Mouse (Mus musculus): ENCODE measurements around the gene Ccm2. TPM values are rescaled to one million over a fixed set of nuclear protein-coding genes. Genes with fewer than 3 reads are reported as not detected.
A peak's percentile ranks its signal among the peaks of the same experiment; 100 is the strongest.
"Not testable (repeated sequence)": the region's sequence is repeated elsewhere in the genome, so short reads cannot be mapped to it uniquely, and the experiment has no call there.

Gene Ccm2
- polyA plus RNA-seq, 1 experiment, result 100 TPM

- 56% methylated on average over 7 of the region's 7 CpGs for WGBS
- Histone ChIP-seq H3K4me3 (replicated peaks; ENCODE audit: extremely low read depth, low read depth, low read length) (peak within 1 kb of the TSS; percentile 62), H3K4me1 (ENCODE audit: control insufficient read depth, insufficient read depth, low read length) (no peaks in the 10 kb centered on the region)
- DNase-seq, result no peak
- TF ChIP-seq POLR2A (IDR thresholded peaks at IDR 0.05; ENCODE audit: borderline replicate concordance, extremely low read depth, low read depth, low read length), result peak; percentile 56; the same call in 1 of the 2 replicates
- no peak for TF ChIP-seq CTCF (IDR thresholded peaks at IDR 0.05; ENCODE audit: insufficient read depth, low read length)
These were observed 26.0 kb upstream of the Ccm2 start, which contains the start of gene Myo1g for GRCm38 (mm10) chr11:6520507-6521173. Myo1g (minus strand) TSS chr11:6520965.

- no peak for DNase-seq
- WGBS, result 64% methylated on average over 9 of the region's 9 CpGs
- TF ChIP-seq POLR2A (IDR thresholded peaks at IDR 0.05; ENCODE audit: borderline replicate concordance, extremely low read depth, low read depth, low read length) (no peak), CTCF (IDR thresholded peaks at IDR 0.05; ENCODE audit: insufficient read depth, low read length) (no peak)
- Histone ChIP-seq H3K4me1 (ENCODE audit: control insufficient read depth, insufficient read depth, low read length) (no peaks in the 10 kb centered on the region), H3K4me3 (replicated peaks; ENCODE audit: extremely low read depth, low read depth, low read length) (no peak overlapping the region)
These were observed 23.7 kb upstream of the Ccm2 start for GRCm38 (mm10) chr11:6522782-6523525.

- Histone ChIP-seq H3K4me3 (replicated peaks; ENCODE audit: extremely low read depth, low read depth, low read length) (no peak overlapping the region), H3K4me1 (ENCODE audit: control insufficient read depth, insufficient read depth, low read length) (no peaks in the 10 kb centered on the region)
- WGBS, result 60% methylated on average over 1 of the region's 1 CpGs
- TF ChIP-seq POLR2A (IDR thresholded peaks at IDR 0.05; ENCODE audit: borderline replicate concordance, extremely low read depth, low read depth, low read length), result no peak
- TF ChIP-seq CTCF (IDR thresholded peaks at IDR 0.05; ENCODE audit: insufficient read depth, low read length), result no peak
- DNase-seq, result no peak
These were observed 23.0 kb upstream of the Ccm2 start for GRCm38 (mm10) chr11:6523662-6524088.

- TF ChIP-seq CTCF (IDR thresholded peaks at IDR 0.05; ENCODE audit: insufficient read depth, low read length), result no peak
- no peak for TF ChIP-seq POLR2A (IDR thresholded peaks at IDR 0.05; ENCODE audit: borderline replicate concordance, extremely low read depth, low read depth, low read length)
- Histone ChIP-seq H3K4me3 (replicated peaks; ENCODE audit: extremely low read depth, low read depth, low read length) (no peak overlapping the region), H3K4me1 (ENCODE audit: control insufficient read depth, insufficient read depth, low read length) (no peaks in the 10 kb centered on the region)
- no peak for DNase-seq
- WGBS, result 91% methylated on average over 8 of the region's 8 CpGs
These were observed 22.4 kb upstream of the Ccm2 start for GRCm38 (mm10) chr11:6524165-6524879.

- WGBS, result 90% methylated on average over 4 of the region's 4 CpGs
- TF ChIP-seq CTCF (IDR thresholded peaks at IDR 0.05; ENCODE audit: insufficient read depth, low read length) (no peak), POLR2A (IDR thresholded peaks at IDR 0.05; ENCODE audit: borderline replicate concordance, extremely low read depth, low read depth, low read length) (no peak)
- Histone ChIP-seq H3K4me1 (ENCODE audit: control insufficient read depth, insufficient read depth, low read length) (no peaks in the 10 kb centered on the region), H3K4me3 (replicated peaks; ENCODE audit: extremely low read depth, low read depth, low read length) (no peak overlapping the region)
- no peak for DNase-seq
These were observed 21.8 kb upstream of the Ccm2 start for GRCm38 (mm10) chr11:6524880-6525238.

- TF ChIP-seq POLR2A (IDR thresholded peaks at IDR 0.05; ENCODE audit: borderline replicate concordance, extremely low read depth, low read depth, low read length) (no peak), CTCF (IDR thresholded peaks at IDR 0.05; ENCODE audit: insufficient read depth, low read length) (no peak)
- WGBS, result 85% methylated on average over 1 of the region's 1 CpGs
- DNase-seq, result no peak
- no peaks in the 10 kb centered on the region for H3K4me1 ChIP-seq (ENCODE audit: control insufficient read depth, insufficient read depth, low read length)
- H3K4me3 ChIP-seq (replicated peaks; ENCODE audit: extremely low read depth, low read depth, low read length), result no peak overlapping the region
These were observed 21.4 kb upstream of the Ccm2 start for GRCm38 (mm10) chr11:6525241-6525640.

- not testable (repeated sequence) for H3K4me3 ChIP-seq (replicated peaks; ENCODE audit: extremely low read depth, low read depth, low read length); H3K4me1 ChIP-seq (ENCODE audit: control insufficient read depth, insufficient read depth, low read length); DNase-seq
- WGBS, result 51% methylated on average over 14 of the region's 16 CpGs
These were observed 20.0 kb upstream of the Ccm2 start for GRCm38 (mm10) chr11:6526526-6527255.

- no peak for DNase-seq
- peak overlapping the region; percentile 24 for H3K4me3 ChIP-seq (replicated peaks; ENCODE audit: extremely low read depth, low read depth, low read length)
- TF ChIP-seq POLR2A (IDR thresholded peaks at IDR 0.05; ENCODE audit: borderline replicate concordance, extremely low read depth, low read depth, low read length), result no peak
- TF ChIP-seq CTCF (IDR thresholded peaks at IDR 0.05; ENCODE audit: insufficient read depth, low read length), result no peak
- H3K4me1 ChIP-seq (ENCODE audit: control insufficient read depth, insufficient read depth, low read length), result no peaks in the 10 kb centered on the region
- WGBS, result 21% methylated on average over 10 of the region's 10 CpGs
These were observed 19.2 kb upstream of the Ccm2 start for GRCm38 (mm10) chr11:6527256-6528185.

Measured in lung, adult 2 months (tissue).